Mouse (Mus musculus) midbrain, postnatal 0 days (tissue): ENCODE measurements around the gene Fsd1l. TPM values are rescaled to one million over a fixed set of nuclear protein-coding genes. Genes with fewer than 3 reads are reported as not detected.

Experiments used
- ATAC-seq: fragments of 200-750 bp; cut with Nextera tagmentation; 2 replicates; pipeline ENCODE4 v1.8.0; 2017; ENCODE audit warnings: moderate number of reproducible peaks, mild to moderate bottlenecking, moderate TSS enrichment, moderate library complexity; ENCODE audit not compliant: low FRiP score
- DNase-seq: peaks from one replicate; pipeline ENCODE4 v3.0.0-alpha.2; 2015; ENCODE audit warnings: low spot score
- H3K27ac ChIP-seq: fragments of 300-500 bp; sonication (generic); 2 replicates; pipeline ENCODE4 v1.5.1; 2014; ENCODE audit warnings: low read depth, mild to moderate bottlenecking, low read length, mixed read lengths
- H3K27me3 ChIP-seq: fragments of 300-500 bp; sonication (generic); 2 replicates; pipeline ENCODE4 v1.6.1; 2014; ENCODE audit warnings: low read length, control low read depth, mixed read lengths; ENCODE audit not compliant: insufficient read depth
- H3K36me3 ChIP-seq: fragments of 300-500 bp; sonication (generic); 2 replicates; pipeline ENCODE4 v1.6.1; 2014; ENCODE audit warnings: low read length, control low read depth, mixed read lengths; ENCODE audit not compliant: insufficient read depth
- H3K4me1 ChIP-seq: fragments of 300-500 bp; sonication (generic); 2 replicates; pipeline ENCODE4 v1.6.1; 2014; ENCODE audit warnings: mild to moderate bottlenecking, control low read depth, antibody characterized with exemption, low read length, mixed read lengths; ENCODE audit not compliant: insufficient read depth
- H3K4me2 ChIP-seq: fragments of 300-500 bp; sonication (generic); 2 replicates; pipeline ENCODE4 v1.6.1; 2014; ENCODE audit warnings: low read depth, mild to moderate bottlenecking, low read length, mixed read lengths; ENCODE audit not compliant: poor library complexity, severe bottlenecking
- H3K4me3 ChIP-seq: fragments of 300-500 bp; sonication (generic); 2 replicates; pipeline ENCODE4 v1.5.1; 2014; ENCODE audit warnings: low read depth, mild to moderate bottlenecking, low read length, moderate library complexity
- H3K9ac ChIP-seq: fragments of 300-500 bp; sonication (generic); replicated peaks from 2 replicates; pipeline ENCODE4 v1.6.1; 2014; ENCODE audit warnings: mild to moderate bottlenecking, low read length, moderate library complexity, mixed read lengths; ENCODE audit not compliant: poor library complexity, severe bottlenecking
- H3K9me3 ChIP-seq: fragments of 300-500 bp; sonication (generic); 2 replicates; pipeline ENCODE4 v1.6.1; 2016; ENCODE audit warnings: low read length, control low read depth
- CTCF ChIP-seq: IDR thresholded peaks from 2 replicates; pipeline ENCODE4 v1.5.1; 2016; ENCODE audit warnings: antibody characterized with exemption, mild to moderate bottlenecking
- WGBS: fragments of 180-500 bp; shearing (Covaris S2); extraction: QIAGEN DNeasy Blood & Tissue Kit; methylation state at CpG from one replicate; pipeline ENCODE4 v1.1.7; 2014; 5-methylcytosine and 5-hydroxymethylcytosine counted together
- polyA plus RNA-seq: library from polyadenylated mRNA; unstranded; fragments of >200 nt; fragmentation: Nextera tagmentation; extraction: Ambion mirVana; gene quantifications from 2 replicates; pipeline ENCODE4 v1.2.1, GENCODE M21; 2015
- total RNA-seq: library from RNA; depleted of rRNA; stranded (reverse); fragments of >200 nt; gene quantifications from 2 replicates; pipeline ENCODE4 v1.2.3, GENCODE M21; 2014

The Fsd1l gene
- total and polyA plus RNA-seq, 2 experiments from 2014 or later = 23.8 to 25.3 TPM

DNA sequence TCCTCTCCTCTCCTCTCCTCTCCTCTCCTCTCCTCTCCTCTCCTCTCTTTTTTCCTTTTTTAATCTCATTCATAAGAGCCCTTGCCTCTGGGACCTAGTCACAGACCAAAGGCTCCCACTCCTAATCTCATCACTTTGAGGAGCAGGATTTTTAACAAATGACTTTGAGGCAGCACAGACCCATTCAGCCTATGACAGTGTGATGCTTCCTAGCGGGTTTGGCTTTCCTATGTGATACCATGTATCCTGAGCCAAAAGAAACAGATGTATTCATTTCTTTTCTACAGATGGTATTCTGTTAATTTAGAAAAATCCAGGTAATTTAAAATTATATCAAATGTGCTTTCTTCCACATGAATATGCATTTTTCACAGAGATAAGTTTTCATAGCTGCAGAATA is 7.6 kb upstream of the Fsd1l start:
- Histone ChIP-seq H3K36me3 (no peaks in the 10 kb centered on the region), H3K27me3 (no peaks in the 10 kb centered on the region), H3K4me3 (no peak overlapping the region), H3K4me1 (no peaks in the 10 kb centered on the region), H3K27ac (no peak overlapping the region), H3K9me3 (no peaks in the 10 kb centered on the region), H3K9ac (no peak overlapping the region), H3K4me2 (no peak overlapping the region)
- TF ChIP-seq CTCF = no peak
- 82% methylated on average over 1 of the region's 1 CpGs for WGBS
- no peak for DNase-seq
- no peak for ATAC-seq

DNA sequence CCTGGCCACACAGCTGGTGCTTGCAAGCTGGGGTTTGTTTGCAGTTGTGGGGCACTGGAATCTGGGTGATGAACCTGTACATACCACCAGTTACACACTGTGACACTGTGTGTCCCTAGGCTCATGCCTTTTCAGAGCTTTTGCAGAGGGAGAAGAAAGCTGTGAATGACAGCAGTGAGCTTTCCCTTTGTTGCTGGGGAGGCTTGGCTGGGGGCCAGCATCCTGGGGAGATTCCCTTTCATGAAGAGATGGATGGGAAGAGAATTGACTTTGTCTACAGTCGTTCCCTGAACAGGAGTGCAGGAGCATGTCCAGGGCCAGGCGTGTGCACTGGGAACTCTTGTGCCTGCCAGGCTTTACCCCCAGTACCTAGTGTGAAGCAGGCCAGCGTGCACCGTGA is 6.5 kb upstream of the Fsd1l start:
- DNase-seq (peak; percentile 60), ATAC-seq (0 out of 2 replicates have a peak, but pooled peaks have one; percentile 27)
- Histone ChIP-seq H3K4me1 (no peaks in the 10 kb centered on the region), H3K27ac (no peak overlapping the region), H3K4me2 (no peak overlapping the region), H3K4me3 (no peak overlapping the region), H3K9ac (no peak overlapping the region), H3K27me3 (no peaks in the 10 kb centered on the region), H3K36me3 (no peaks in the 10 kb centered on the region), H3K9me3 (no peaks in the 10 kb centered on the region)
- WGBS = 12% methylated on average over 4 of the region's 4 CpGs
- no peak for TF ChIP-seq CTCF

DNA sequence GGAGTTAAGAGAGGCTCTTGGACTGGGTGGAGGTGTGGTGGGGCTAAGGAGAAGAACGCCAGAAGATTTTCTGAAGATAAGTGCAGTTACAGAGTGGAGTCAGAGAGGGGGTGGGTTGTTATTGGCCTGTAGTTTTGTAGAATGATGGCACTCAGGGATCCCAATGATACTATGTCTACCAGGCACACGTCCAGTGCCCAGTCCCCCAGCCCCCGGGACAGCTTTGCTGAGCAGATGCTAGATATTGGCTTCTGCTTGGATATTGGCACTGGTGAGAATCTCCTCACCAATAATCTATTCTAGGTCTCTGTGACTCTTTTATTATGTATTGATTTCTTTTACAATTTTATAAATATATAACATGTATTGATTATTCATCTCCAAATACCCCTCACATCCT is 6.0 kb upstream of the Fsd1l start:
- no peak overlapping the region for H3K4me2 ChIP-seq
- 58% methylated on average over 3 of the region's 3 CpGs for WGBS
- no peak overlapping the region for H3K27ac ChIP-seq
- no peak for TF ChIP-seq CTCF
- no peaks in the 10 kb centered on the region for H3K27me3 ChIP-seq
- H3K4me3 ChIP-seq = no peak overlapping the region
- H3K4me1 ChIP-seq = no peaks in the 10 kb centered on the region
- ATAC-seq = no peak
- no peaks in the 10 kb centered on the region for H3K9me3 ChIP-seq
- H3K36me3 ChIP-seq = no peaks in the 10 kb centered on the region
- no peak overlapping the region for H3K9ac ChIP-seq
- no peak for DNase-seq

DNA sequence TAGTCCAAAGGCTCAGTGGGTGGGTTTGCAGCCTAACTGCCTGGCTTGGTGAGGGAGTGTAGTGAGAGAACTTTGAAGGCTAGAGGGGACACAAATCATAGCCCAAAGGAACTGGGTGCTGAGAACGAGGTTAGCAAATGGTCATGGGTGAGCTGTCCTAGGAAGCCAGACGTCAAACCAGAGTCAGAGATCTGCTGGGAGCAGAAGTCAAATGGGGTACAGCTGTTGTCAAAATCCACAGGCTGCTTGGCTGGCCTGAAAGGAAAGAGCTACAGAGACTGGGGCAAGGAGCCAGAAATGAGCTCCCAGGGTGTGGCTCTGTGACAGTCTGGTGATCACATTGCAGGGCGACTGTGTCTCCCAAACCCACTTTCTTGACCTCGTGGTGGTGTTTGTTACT is 2.3 kb upstream of the Fsd1l start:
- no peaks in the 10 kb centered on the region for H3K36me3 ChIP-seq
- WGBS = 63% methylated on average over 4 of the region's 4 CpGs
- DNase-seq (no peak), ATAC-seq (no peak)
- H3K27me3 ChIP-seq = no peaks in the 10 kb centered on the region
- no peak overlapping the region for H3K4me2 ChIP-seq
- H3K9me3 ChIP-seq = no peaks in the 10 kb centered on the region
- H3K4me1 ChIP-seq = peaks cover 14% of the 10 kb centered on the region; the same call in 1 of the 2 replicates
- H3K27ac ChIP-seq = no peak overlapping the region
- H3K9ac ChIP-seq = no peak overlapping the region
- TF ChIP-seq CTCF = no peak
- H3K4me3 ChIP-seq = no peak overlapping the region

DNA sequence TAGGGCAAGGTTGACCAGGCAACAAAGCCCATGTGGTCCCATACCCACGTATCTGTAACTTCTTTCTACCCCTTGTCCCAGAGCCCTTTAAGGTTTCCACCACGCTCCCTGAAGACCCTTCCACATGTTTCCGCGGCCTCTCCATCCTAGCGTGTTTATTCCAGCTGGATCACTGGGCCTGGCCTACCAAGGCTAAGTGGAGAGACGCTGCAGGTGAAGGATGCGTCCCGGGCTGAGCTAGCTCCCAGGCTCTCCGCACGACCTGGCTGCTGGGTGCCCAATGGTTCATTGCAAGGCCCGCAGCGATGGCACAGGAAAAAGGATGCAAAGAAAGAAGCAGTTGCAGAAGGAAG is 332 bp upstream of the Fsd1l start:
- H3K36me3 ChIP-seq = no peaks in the 10 kb centered on the region

DNA sequence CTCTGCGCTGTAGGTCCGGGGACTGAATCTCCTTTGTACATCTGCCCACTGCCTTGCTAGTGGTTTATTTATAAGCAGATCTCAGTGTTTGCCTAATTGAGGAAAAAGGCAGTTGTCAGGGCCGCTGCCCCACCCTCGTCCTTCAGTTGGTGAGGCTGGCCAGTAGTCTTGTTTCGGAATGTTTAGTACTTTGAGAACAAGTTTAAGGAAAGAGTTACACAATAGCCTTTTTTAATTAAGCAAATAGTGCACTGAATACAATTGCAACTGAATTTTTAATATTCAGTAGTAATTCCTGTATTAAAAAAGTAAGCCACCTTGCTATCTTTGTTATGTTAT is 709 bp downstream of the Fsd1l start:
- TF ChIP-seq CTCF = no peak
- Histone ChIP-seq H3K9ac (peak overlapping the region; percentile 71), H3K36me3 (no peaks in the 10 kb centered on the region), H3K9me3 (no peaks in the 10 kb centered on the region), H3K27ac (peak overlapping the region; percentile 84), H3K4me1 (peaks cover 18% of the 10 kb centered on the region; the same call in 1 of the 2 replicates), H3K27me3 (no peaks in the 10 kb centered on the region), H3K4me2 (peak overlapping the region; percentile 61), H3K4me3 (peak overlapping the region; percentile 90)
- ATAC-seq (no peak), DNase-seq (no peak)
- under 1% methylated on average over 5 of the region's 5 CpGs for WGBS

More for the DNA sequence above, 332 bp upstream of the Fsd1l start:
- Histone ChIP-seq H3K9me3 (no peaks in the 10 kb centered on the region), H3K27me3 (no peaks in the 10 kb centered on the region), H3K4me1 (peaks cover 17% of the 10 kb centered on the region; the same call in 1 of the 2 replicates), H3K27ac (peak overlapping the region; percentile 84), H3K9ac (peak overlapping the region; percentile 71), H3K4me2 (peak overlapping the region; percentile 61), H3K4me3 (peak overlapping the region; percentile 90)
- DNase-seq (no peak), ATAC-seq (peak; percentile 52)
- 4% methylated on average over 12 of the region's 12 CpGs for WGBS
- TF ChIP-seq CTCF = no peak
